Mouse (Mus musculus) embryonic fibroblast, embryonic 13.5 days (primary cell): Measurements from ENCODE around the gene Kdm5a. TPM values are rescaled to one million over a fixed set of nuclear protein-coding genes. Genes with fewer than 3 reads are reported as not detected.

Experiments
- H3K27ac ChIP-seq: 2 replicates; pipeline ENCODE4 v1.5.1; 2012; ENCODE audit warnings: low read length, control low read depth, inconsistent platforms; ENCODE audit not compliant: insufficient read depth
- H3K4me1 ChIP-seq: 2 replicates; pipeline ENCODE4 v1.6.1; 2011; ENCODE audit warnings: low read length; ENCODE audit not compliant: control insufficient read depth, insufficient read depth
- H3K4me3 ChIP-seq: 2 replicates; pipeline ENCODE4 v1.5.1; 2011; ENCODE audit warnings: mild to moderate bottlenecking, control low read depth, low read length; ENCODE audit not compliant: insufficient read depth
- CTCF ChIP-seq: IDR thresholded peaks from 2 replicates; pipeline ENCODE4 v1.5.1; 2011; ENCODE audit warnings: mild to moderate bottlenecking, control low read depth, low read length, moderate library complexity, borderline replicate concordance; ENCODE audit not compliant: insufficient read depth
- POLR2A ChIP-seq: IDR thresholded peaks from 2 replicates; pipeline ENCODE4 v1.6.1; 2011; ENCODE audit warnings: low read depth, mild to moderate bottlenecking, control low read depth, low read length, moderate library complexity
- polyA plus RNA-seq: library from polyadenylated mRNA; stranded (reverse); fragments of >200 nt; gene quantifications from 2 replicates; pipeline ENCODE4 v1.2.4, GENCODE M21; 2011; ENCODE audit warnings: low read depth; ENCODE audit not compliant: missing spikeins, insufficient read length

The Kdm5a gene
- polyA plus RNA-seq, 1 experiment: 45.3 TPM

DNA sequence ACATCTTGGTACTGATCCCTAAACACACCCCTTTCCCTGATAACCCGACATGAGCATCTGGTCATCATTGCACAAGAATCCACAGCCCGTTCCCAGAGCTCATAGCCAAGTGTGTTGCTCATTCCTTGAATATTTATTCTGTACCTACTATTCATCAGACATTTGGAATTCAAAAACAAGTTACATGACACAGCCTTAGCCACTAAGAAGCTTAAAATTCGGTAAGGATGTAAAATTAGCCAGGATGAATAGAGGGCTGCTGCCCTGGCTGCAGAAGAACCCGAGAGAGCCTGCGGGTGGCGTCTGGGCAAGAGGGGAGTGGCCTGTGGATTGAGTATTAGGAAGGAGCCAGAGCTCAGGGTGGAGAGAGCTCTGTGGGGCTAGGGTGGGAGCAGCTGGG is 118.8 kb downstream of the Kdm5a start:
- TF ChIP-seq POLR2A: no peak
- TF ChIP-seq CTCF: no peak
- Histone ChIP-seq H3K4me3 (no peak overlapping the region), H3K4me1 (peaks cover 13% of the 10 kb centered on the region; the same call in 1 of the 2 replicates), H3K27ac (peak overlapping the region; percentile 70)

DNA sequence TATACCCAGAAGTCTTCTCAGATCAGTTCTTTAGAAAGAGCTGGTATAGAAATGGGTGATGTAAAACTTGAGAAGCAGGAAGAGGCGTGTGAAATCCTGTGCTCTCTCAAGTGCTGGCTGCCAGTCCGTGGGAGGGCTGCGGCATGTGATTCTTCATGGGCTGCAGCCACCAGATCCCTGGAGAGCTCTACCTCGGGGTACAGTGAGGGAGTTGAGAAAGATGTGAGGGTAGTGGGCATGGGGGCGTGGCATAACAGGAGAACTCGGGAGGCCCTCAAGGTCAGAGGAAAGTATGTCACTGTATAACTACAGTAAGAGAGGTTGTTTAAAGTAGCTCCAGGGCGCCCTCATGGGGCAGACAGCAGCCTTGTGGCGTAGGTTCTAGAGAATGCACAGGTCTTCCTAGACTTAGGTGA is 119.3 kb downstream of the Kdm5a start:
- Histone ChIP-seq H3K4me1 (peaks cover 14% of the 10 kb centered on the region; the same call in 1 of the 2 replicates), H3K4me3 (no peak overlapping the region), H3K27ac (peak overlapping the region; percentile 70)
- TF ChIP-seq CTCF (0 out of 2 replicates have a peak, but pooled peaks have one; percentile 22), POLR2A (no peak)

DNA sequence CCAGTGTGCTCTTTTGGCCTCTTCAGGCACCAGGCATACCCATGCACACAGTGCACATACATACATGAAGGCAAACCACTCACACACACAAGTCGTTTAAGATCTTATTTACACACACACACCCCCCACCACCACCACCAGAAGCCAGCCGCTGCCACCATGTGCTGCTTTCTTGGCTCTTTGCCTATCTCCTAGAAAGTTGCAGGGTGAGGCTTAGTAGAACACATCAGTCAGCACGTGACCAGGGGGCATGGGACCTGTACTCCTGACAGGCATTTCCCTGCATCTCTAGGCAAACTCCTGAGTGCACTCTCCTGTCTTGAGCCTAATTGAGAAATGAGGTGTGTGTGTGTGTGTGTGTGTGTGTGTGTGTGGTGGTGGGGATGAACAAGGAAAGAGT is 121.1 kb downstream of the Kdm5a start:
- Histone ChIP-seq H3K27ac (no peak overlapping the region), H3K4me3 (no peak overlapping the region), H3K4me1 (peaks cover 22% of the 10 kb centered on the region)
- TF ChIP-seq CTCF (no peak), POLR2A (no peak)

DNA sequence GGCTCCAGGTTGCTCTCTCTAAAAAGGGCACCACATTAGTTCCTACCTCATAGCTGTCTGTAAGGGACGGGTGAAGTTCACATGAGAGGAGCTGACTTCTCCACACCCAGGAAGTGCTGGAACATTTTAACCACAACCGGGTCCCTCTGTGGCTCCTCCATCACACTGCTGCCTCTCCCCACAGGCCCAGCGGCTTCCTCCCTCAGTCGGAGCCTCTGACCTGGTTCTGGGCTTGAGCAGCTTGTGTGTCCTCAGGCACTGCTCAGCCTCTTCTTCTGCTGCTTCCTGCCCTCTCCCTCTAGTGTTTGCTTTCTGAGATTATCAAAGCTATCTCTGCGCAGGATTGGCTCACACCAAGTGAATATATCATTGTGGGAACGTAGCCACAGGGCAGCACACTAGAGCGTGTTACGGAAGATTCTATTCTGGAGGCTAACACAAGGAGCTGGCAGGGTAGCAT is 122.2 kb downstream of the Kdm5a start:
- Histone ChIP-seq H3K27ac (no peak overlapping the region), H3K4me1 (peaks cover 22% of the 10 kb centered on the region), H3K4me3 (no peak overlapping the region)
- TF ChIP-seq CTCF: no peak
- TF ChIP-seq POLR2A: no peak

DNA sequence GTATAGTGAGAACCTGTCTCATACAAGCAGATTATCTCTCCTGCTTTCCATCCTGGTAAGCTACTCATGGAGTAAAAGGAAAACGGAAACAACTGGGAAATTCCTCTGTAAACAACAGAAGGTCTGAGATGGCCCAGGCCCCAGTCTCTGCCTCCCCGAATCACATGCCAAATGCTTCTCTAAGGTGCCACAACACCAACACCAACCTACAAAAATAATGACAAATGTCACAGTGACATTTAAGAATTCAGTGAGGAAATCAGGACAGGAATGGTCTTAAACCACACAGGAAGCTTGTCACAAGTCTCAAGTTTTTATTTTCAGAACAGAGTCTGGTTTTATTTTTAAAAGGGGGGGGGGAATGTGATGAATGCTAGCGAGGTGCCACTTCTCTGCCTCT is 124.7 kb downstream of the Kdm5a start:
- no peak for TF ChIP-seq POLR2A
- no peak for TF ChIP-seq CTCF

DNA sequence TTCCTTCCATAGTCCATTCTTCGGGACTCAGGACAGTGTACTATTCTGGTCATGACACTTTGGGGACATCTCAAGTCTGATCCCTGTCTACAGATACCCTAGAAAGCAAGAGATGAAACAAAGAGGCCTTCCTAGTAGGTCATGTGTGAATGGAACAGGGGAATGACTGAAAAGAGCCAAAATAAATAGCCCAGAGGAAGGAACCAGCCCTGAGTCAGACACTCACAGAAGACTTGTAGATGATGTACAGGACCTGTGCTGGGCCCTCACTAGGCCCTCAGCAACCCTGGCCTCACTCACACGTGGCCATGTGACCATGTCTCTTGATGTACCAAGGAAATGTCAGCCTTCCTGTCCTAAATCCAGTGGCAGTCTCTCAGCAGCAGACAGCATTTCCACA is 125.5 kb downstream of the Kdm5a start:
- H3K4me1 ChIP-seq: peaks cover 9% of the 10 kb centered on the region; the same call in 1 of the 2 replicates
- no peak overlapping the region for H3K27ac ChIP-seq
- TF ChIP-seq CTCF: no peak
- no peak for TF ChIP-seq POLR2A
- H3K4me3 ChIP-seq: no peak overlapping the region

More for the DNA sequence above, 124.7 kb downstream of the Kdm5a start:
- Histone ChIP-seq H3K27ac (no peak overlapping the region), H3K4me3 (no peak overlapping the region), H3K4me1 (peaks cover 13% of the 10 kb centered on the region)

DNA sequence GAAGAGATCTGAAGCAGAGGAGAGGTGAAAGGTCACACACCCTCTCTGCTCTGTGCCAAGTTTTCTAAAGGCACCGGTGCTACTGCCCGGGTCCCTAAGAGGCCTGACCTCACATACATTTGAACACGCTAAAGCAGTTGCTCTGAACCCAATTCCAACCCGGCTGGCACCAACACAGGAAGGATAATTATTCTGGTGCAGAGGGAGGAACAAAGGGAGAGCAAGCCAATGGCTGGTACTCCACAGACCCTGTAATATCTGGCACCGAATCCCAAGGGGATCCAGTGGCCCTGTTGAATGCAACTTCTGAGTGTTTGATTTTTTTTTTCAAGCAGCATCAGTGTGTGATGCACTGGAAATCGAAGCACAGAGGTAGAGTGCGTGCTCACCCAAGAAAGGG is 127.1 kb downstream of the Kdm5a start:
- TF ChIP-seq CTCF: no peak
- TF ChIP-seq POLR2A: no peak
- Histone ChIP-seq H3K27ac (no peak overlapping the region), H3K4me1 (peaks cover 9% of the 10 kb centered on the region; the same call in 1 of the 2 replicates), H3K4me3 (no peak overlapping the region)

DNA sequence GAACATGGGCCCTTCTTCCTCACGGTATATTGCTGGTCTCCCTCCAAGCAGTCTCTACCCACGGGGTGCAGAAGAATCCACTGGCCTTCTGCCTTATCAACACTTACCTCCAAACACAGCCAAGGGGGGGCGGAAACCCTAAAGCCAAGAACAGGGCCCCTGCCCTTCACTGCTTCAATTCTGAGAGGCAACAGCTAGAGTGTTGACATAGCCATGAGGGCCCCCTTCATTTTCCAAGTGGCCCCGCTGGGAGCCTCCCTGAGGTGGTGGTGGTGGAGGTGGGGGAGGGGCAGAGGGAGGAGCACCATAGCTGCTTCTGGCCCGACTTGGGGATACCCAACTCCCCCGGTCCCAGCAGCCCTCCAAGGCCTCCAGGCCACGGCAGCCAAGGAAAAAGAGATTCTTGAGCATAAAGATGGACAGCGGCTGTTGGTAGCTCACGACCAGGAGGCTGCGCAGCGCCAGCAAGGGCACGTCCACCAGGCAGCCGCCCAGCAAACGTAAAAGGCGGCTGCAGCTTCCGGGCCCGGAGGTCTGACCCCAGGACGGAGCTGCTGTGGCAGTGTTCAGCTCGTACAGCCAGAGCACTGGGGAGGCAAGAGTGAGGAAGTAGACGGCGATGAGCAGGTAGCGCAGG is 128.1 kb downstream of the Kdm5a start:
- H3K27ac ChIP-seq: no peak overlapping the region
- no peak for TF ChIP-seq CTCF
- H3K4me3 ChIP-seq: no peak overlapping the region
- peaks cover 9% of the 10 kb centered on the region; the same call in 1 of the 2 replicates for H3K4me1 ChIP-seq

DNA sequence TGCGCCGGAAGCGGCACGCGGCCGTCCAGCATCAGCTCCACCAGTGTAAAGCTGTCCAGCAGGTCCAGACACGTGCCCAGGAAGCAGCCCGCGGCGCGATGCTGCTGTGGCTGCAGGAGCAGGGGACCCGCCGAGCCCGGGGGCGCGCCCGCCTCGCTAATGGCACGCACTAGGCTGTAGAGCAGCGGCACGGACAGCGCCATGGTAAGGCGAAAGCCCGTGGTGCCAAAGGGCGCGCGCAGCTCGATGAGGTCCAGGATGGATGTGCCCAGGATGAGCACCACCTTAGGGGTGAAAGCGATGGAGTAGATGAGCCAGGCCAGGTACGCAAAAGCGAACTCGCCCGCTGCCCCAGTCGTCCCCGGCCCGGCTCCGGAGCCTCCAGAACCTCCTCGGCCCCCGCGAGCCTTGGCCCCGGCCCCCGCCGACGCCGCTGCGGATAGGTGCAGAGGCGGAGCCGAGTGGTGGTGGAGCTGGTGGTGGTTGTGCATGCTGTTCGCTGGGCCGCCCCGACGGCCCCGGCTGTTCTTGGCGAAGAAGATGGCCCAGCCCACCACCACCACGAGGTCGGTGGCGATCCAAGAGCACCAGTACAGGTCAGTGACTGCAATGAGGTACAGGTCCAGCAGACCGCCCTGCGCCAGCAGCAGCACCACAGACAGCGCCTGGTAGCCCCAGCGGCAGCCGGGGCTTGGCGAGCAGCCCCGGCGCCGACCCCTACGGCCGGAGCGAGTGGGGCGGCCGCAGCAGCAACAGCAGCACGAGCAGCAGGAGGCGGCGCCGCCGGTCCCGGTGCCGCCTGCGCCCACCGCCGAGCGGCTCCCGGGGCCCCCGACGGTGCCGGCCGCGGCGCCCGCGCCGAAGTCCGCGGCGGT is 128.8 kb downstream of the Kdm5a start:
- peaks cover 9% of the 10 kb centered on the region; the same call in 1 of the 2 replicates for H3K4me1 ChIP-seq
- TF ChIP-seq CTCF (no peak), POLR2A (no peak)
- no peak overlapping the region for H3K27ac ChIP-seq
- no peak overlapping the region; the same call in 1 of the 2 replicates for H3K4me3 ChIP-seq
